Mouse (Mus musculus) limb, embryonic 12.5 days (tissue): ENCODE measurements around the gene Ctsr. TPM values are rescaled to one million over a fixed set of nuclear protein-coding genes. Genes with fewer than 3 reads are reported as not detected.
"Not testable (repeated sequence)": the region's sequence is repeated elsewhere in the genome, so short reads cannot be mapped to it uniquely, and the experiment has no call there.

ENCODE experiments used
- ATAC-seq: fragments of 200-750 bp; cut with Nextera tagmentation; 2 replicates; pipeline ENCODE4 v1.8.0; 2017; ENCODE audit warnings: low read depth, moderate TSS enrichment; ENCODE audit not compliant: insufficient number of reproducible peaks, insufficient read depth, low FRiP score, low TSS enrichment
- H3K27ac ChIP-seq: fragments of 300-500 bp; sonication (generic); 2 replicates; pipeline ENCODE4 v1.5.1; 2016; ENCODE audit warnings: mild to moderate bottlenecking, moderate library complexity
- H3K27me3 ChIP-seq: fragments of 300-500 bp; sonication (generic); 2 replicates; pipeline ENCODE4 v1.6.1; 2016; ENCODE audit warnings: mild to moderate bottlenecking, moderate library complexity
- H3K36me3 ChIP-seq: fragments of 300-500 bp; sonication (generic); 2 replicates; pipeline ENCODE4 v1.6.1; 2016; ENCODE audit warnings: mild to moderate bottlenecking, moderate library complexity
- H3K4me1 ChIP-seq: fragments of 300-500 bp; sonication (generic); replicated peaks from 2 replicates; pipeline ENCODE4 v1.6.1; 2016
- H3K4me2 ChIP-seq: fragments of 300-500 bp; sonication (generic); 2 replicates; pipeline ENCODE4 v1.6.1; 2016; ENCODE audit warnings: mild to moderate bottlenecking, moderate library complexity
- H3K4me3 ChIP-seq: fragments of 300-500 bp; sonication (generic); replicated peaks from 2 replicates; pipeline ENCODE4 v1.5.1; 2016; ENCODE audit warnings: mild to moderate bottlenecking
- H3K9ac ChIP-seq: fragments of 300-500 bp; sonication (generic); replicated peaks from 2 replicates; pipeline ENCODE4 v1.6.1; 2016; ENCODE audit warnings: mild to moderate bottlenecking, moderate library complexity
- H3K9me3 ChIP-seq: fragments of 300-500 bp; sonication (generic); 2 replicates; pipeline ENCODE4 v1.6.1; 2016; ENCODE audit warnings: mild to moderate bottlenecking, moderate library complexity
- WGBS: fragments of 180-500 bp; shearing (Covaris S2); methylation state at CpG from one replicate; pipeline ENCODE4 v1.1.7; 2016; 5-methylcytosine and 5-hydroxymethylcytosine counted together
- polyA plus RNA-seq: library from polyadenylated mRNA; unstranded; fragments of >200 nt; fragmentation: Nextera tagmentation; extraction: Ambion mirVana; gene quantifications from 2 replicates; pipeline ENCODE4 v1.2.1, GENCODE M21; 2016

Gene Ctsr
- polyA plus RNA-seq: not detected in 2 replicates

GRCm38 (mm10) chr13:61164156-61164555 lies at the start of gene Ctsr:
Ctsr (minus strand) TSS chr13:61164256.
- ATAC-seq: no peak
- peaks cover 31% of the 10 kb centered on the region for H3K9me3 ChIP-seq
- no peak within 1 kb of the TSS for H3K27ac ChIP-seq
- no peak within 1 kb of the TSS for H3K9ac ChIP-seq
- WGBS: 80% methylated on average over 1 of the region's 1 CpGs
- H3K27me3 ChIP-seq: no peaks in the 10 kb centered on the region
- H3K4me2 ChIP-seq: no peak within 1 kb of the TSS
- H3K36me3 ChIP-seq: no peaks in the 10 kb centered on the region
- H3K4me3 ChIP-seq: no peak within 1 kb of the TSS
- H3K4me1 ChIP-seq: no peaks in the 10 kb centered on the region

DNA sequence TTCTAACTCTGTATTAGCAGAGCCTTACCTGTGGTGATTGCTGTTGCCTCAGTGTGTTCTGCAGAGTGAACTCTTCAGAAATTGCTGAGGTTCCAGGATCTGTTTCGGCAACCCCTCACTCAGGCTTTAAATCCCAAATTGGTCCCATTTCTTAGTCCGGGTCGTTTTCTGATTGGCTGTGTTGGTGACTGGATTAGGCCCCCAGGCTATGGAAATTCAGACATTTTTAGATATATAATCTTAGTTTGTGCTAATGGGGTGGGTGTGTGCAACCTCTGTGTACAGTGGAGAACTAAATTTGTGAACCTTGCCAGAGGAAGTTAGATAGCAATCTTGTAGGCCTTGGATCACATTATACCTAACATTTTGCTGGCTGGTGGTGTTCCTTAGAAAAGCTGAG lies 39.3 kb upstream of the Ctsr start, which contains the start of gene Cts6:
TSS of gene Cts6 (minus strand) at position 101 of the 400 bp plus-strand sequence.
- H3K9me3 ChIP-seq: peaks cover 46% of the 10 kb centered on the region
- H3K9ac ChIP-seq: no peak within 1 kb of the TSS
- H3K27me3 ChIP-seq: no peaks in the 10 kb centered on the region
- H3K36me3 ChIP-seq: no peaks in the 10 kb centered on the region
- no peak for ATAC-seq
- no peak within 1 kb of the TSS for H3K27ac ChIP-seq
- 89% methylated on average over 3 of the region's 3 CpGs for WGBS
- no peak within 1 kb of the TSS for H3K4me3 ChIP-seq
- H3K4me1 ChIP-seq: no peaks in the 10 kb centered on the region
- H3K4me2 ChIP-seq: no peak within 1 kb of the TSS

DNA sequence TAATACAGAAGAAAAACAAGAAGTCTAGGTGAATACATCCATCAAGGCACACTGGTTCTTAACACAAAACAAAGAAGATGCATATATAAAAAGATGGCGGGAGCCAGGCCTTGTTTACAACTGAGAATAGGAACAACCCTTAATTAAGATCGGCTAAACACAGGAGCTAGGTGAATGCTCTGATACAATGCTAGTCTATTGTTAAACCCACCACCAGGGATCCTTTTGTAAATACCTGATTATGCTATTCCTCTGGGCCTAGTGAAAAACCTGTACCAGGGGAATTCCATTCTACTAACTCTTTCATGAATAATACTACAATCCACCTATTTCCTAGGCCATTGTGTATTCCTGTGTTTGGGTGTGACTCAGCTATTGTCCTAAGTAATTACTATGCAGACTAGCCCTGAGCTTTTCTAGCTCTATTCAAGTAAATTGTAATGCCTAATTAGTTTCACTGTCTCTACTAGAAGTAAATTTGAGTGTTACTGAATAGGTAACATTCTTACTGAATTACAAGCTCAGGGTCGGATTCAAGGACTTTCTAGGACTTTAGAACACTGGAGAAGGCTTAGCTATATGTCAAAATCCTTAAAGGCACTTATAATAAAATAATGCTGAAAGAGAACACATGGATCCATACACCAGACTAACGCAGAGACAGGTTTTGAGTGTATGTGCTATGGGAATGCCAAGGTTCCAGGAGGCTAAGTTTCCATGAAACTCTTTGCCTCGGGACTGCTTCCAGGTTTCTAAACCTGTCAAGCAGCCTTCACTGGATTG lies 21.3 kb upstream of the Ctsr start:
- not testable (repeated sequence) for ATAC-seq, H3K4me1 ChIP-seq, H3K27ac ChIP-seq, H3K4me2 ChIP-seq, H3K4me3 ChIP-seq, H3K36me3 ChIP-seq, H3K9ac ChIP-seq, H3K27me3 ChIP-seq
- WGBS: 81% methylated on average over 5 of the region's 5 CpGs
- H3K9me3 ChIP-seq: peaks cover 13% of the 10 kb centered on the region; the same call in 1 of the 2 replicates

DNA sequence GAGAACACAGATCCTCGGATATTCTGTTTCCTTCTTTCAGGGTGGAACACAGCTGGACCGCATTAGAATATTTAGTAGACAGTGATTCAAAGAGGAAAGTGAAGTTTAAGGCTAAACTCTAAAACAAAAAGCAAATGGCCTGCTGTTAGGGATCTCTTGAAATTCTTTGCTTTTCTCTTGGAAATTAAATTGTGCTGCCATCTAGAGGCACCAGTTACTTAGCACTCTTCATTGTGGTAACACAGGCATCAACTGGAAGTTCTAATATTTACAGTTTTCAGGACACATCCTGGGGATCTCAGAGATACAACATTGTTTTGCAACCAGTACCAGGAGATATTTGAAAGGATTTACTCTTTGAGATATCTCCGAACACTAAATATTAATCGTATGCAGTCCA lies 566 bp upstream of the Ctsr start:
- WGBS: 82% methylated on average over 4 of the region's 4 CpGs
- no peak overlapping the region for H3K4me3 ChIP-seq
- no peak for ATAC-seq

More for the DNA sequence above, 566 bp upstream of the Ctsr start:
- Histone ChIP-seq H3K4me2 (no peak overlapping the region), H3K27ac (no peak overlapping the region), H3K9ac (no peak overlapping the region), H3K36me3 (no peaks in the 10 kb centered on the region), H3K27me3 (no peaks in the 10 kb centered on the region), H3K9me3 (peaks cover 33% of the 10 kb centered on the region), H3K4me1 (no peaks in the 10 kb centered on the region)

Other genes starting within 250 kb of the Ctsr start
- gene Gm49393, start 228.7 kb downstream of the Ctsr start, polyA plus RNA-seq: not detected in 2 replicates
- gene Gm49391, start 227.7 kb downstream of the Ctsr start, polyA plus RNA-seq: 1.3 and 1.4 TPM in 2 replicates
- gene Ctla2a, start 227.6 kb downstream of the Ctsr start, polyA plus RNA-seq: 15.8 and 19.0 TPM in 2 replicates
- gene Tpbpa, start 222.3 kb downstream of the Ctsr start, polyA plus RNA-seq: not detected in 2 replicates
- not detected in 2 replicates for gene Ctsj, start 158.3 kb downstream of the Ctsr start, polyA plus RNA-seq
- gene Ctsq, start 123.6 kb downstream of the Ctsr start, polyA plus RNA-seq: not detected in 2 replicates
- not detected in 2 replicates for gene Cts6, start 39.2 kb upstream of the Ctsr start, polyA plus RNA-seq
- not detected in 2 replicates for gene Cts8, start 91.1 kb upstream of the Ctsr start, polyA plus RNA-seq
- not detected in 2 replicates for gene Gm49398, start 124.6 kb upstream of the Ctsr start, polyA plus RNA-seq
- gene Cts7, start 193.9 kb upstream of the Ctsr start, polyA plus RNA-seq: not detected in 2 replicates